ENCODE assay signal across 8 mouse cellular contexts in the genomic region with DNA sequence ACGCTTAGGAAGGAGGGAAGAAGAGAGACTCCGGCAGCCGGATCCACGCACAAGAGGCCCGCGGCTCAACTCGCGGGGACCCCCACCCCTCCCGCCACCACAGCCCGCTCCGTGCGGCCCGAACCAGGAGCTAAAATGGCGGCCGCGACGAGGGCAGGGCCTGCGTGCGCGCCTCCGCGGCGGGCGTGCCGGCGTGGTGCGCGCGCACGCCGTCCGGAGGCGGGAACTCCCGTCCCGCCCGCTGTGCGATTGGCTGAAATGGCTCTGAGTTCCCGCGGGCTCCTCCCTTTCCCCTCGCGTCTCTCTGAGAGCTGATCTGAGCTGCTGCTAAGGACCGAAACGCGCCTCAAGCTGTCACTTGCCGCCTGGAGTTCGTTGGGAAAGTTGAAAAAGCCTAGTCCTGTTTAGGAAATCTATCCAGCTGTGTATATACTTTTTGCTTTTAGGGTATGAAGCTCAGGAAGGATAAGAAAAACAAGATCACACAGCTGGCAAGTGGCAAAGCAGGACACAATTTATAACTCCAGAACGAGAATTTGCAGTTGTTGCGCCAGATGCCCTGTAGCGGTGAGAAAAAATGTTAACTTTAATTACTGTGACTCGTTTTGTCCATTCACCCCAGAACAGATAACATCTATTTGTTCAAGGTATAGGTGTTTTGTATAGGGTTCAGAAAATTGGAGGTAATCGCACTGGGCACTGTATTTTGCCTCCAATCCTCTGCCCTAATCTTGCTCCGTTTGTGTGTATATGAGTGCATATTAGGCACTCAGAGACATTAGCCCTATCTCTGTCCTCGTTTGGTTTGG. TPM values are rescaled to one million over a fixed set of nuclear protein-coding genes. Genes with fewer than 3 reads are reported as not detected.
DNase-seq lines count a peak whose midpoint lies in the region; ATAC-seq lines count a peak whose summit lies in the region.

Gene Dhx15, minus strand, starts transcription at position 144 of the 809 bp plus-strand sequence.

- H3K9ac ChIP-seq in lung, embryonic 16.5 days (ENCODE audit: low read length) = peak within 1 kb of the TSS; percentile 100

- peak; percentile 93 to 95 for ATAC-seq in hematopoietic stem cell, adult 5-6 weeks (replicated peaks in 1 of 2; ENCODE audit: insufficient read depth in 1 of 2, low FRiP score in 2 of 2, low TSS enrichment in 1 of 2, low read depth in 1 of 2, poor library complexity in 2 of 2, severe bottlenecking in 2 of 2)
- peak; percentile 98 for ATAC-seq in lung, embryonic 16.5 days (ENCODE audit: low read depth)

- H3K27ac ChIP-seq in lung, embryonic 16.5 days (ENCODE audit: low read length) = peak within 1 kb of the TSS; percentile 92

- peak within 1 kb of the TSS; percentile 96 for H3K4me3 ChIP-seq in lung, embryonic 16.5 days (ENCODE audit: low read length)

- peak; percentile 87 for DNase-seq in MEL-GATA-1-ER (ENCODE audit: extremely low read depth, low read depth)
- peak; percentile 92 for DNase-seq in cerebellum, adult 8-10 months
- DNase-seq in forelimb bud, embryonic 11.5 days (ENCODE audit: low read depth, low spot score) = peak; percentile 97
- DNase-seq in layer of hippocampus, adult 9-10 months (ENCODE audit: low spot score) = peak; percentile 68
- peak; percentile 77 for DNase-seq in ovary, postnatal 10 days (ENCODE audit: low spot score)
- DNase-seq in thymus, postnatal 10 days (ENCODE audit: low spot score in 2 of 2) = peak; percentile 86 to 91

- no peaks in the 10 kb centered on the region for H3K27me3 ChIP-seq in lung, embryonic 16.5 days (ENCODE audit: control insufficient read depth, insufficient read depth, low read depth, low read length)

- WGBS in lung, embryonic 16.5 days = under 1% methylated on average over 42 of the region's 53 CpGs

- H3K36me3 ChIP-seq in lung, embryonic 16.5 days (ENCODE audit: control insufficient read depth, insufficient read depth, low read length) = no peaks in the 10 kb centered on the region

- H3K4me1 ChIP-seq in lung, embryonic 16.5 days (replicated peaks; ENCODE audit: control insufficient read depth, insufficient read depth, low read length) = peaks cover 15% of the 10 kb centered on the region

- no peaks in the 10 kb centered on the region for H3K9me3 ChIP-seq in lung, embryonic 16.5 days (ENCODE audit: control insufficient read depth, low read length)

- peak within 1 kb of the TSS; percentile 86 for H3K4me2 ChIP-seq in lung, embryonic 16.5 days (ENCODE audit: low read depth, low read length)

RNA-seq across cellular contexts. Expression of gene Dhx15, which starts in this region (rescaled TPM):
- 389 and 402 TPM in 2 replicates for total RNA-seq in hematopoietic stem cell, adult 5-6 weeks (2017)
- polyA plus RNA-seq in lung, embryonic 16.5 days (2015; fragmentation: Nextera tagmentation; extraction: Ambion mirVana) = 161 and 162 TPM in 2 replicates

Comparison
In these comparisons a context has a peak if more than half of its experiments do, and no peak if none do; other contexts are left out.
1. Peak in every context shown above with its lines: DNase-seq, ATAC-seq, H3K4me3 ChIP-seq and H3K27ac ChIP-seq.